13 mouse cellular contexts compared by ENCODE assay signal in the genomic region with DNA sequence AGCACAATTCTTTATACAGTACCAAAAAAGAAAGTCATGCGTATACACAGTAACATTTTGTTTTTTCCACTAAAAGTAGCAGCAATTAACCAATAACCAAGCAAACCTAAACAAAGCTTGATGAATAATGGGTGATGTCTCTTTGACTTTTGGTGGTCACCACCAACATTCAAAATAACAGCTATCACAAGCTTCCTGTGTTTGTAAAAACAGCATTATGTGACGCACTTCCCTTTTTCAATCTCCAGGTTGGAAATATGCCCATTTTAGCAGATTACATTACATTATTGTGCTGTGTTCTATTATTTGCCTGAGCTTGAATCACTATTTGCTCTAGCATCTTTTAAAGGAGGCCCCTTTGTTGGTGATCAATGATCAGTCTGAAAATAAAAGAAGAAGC.
"Had no signal": no experiment of that assay in that cellular context is flagged by ENCODE, and none has a peak within 500 bp of the region (broad histone marks: within the 10 kb centered on the region; RNA-seq: fewer than 3 reads in every experiment).

No protein-coding gene starts in this region.

- H3K9me3 ChIP-seq: limb, embryonic 15.5 days; liver, embryonic 13.5 days; midbrain, embryonic 10.5 days; neural tube, embryonic 12.5 days had no signal

- H3K4me1 ChIP-seq: limb, embryonic 15.5 days; liver, embryonic 13.5 days; midbrain, embryonic 10.5 days; neural tube, embryonic 12.5 days had no signal

- H3K27ac ChIP-seq: limb, embryonic 15.5 days; liver, embryonic 13.5 days; midbrain, embryonic 10.5 days; neural tube, embryonic 12.5 days; stomach, postnatal 0 days had no signal

- H3K27me3 ChIP-seq: limb, embryonic 15.5 days; liver, embryonic 13.5 days; neural tube, embryonic 12.5 days had no signal

- ATAC-seq: liver, postnatal 0 days had no signal

- H3K9ac ChIP-seq: limb, embryonic 15.5 days; liver, embryonic 13.5 days; liver, postnatal 0 days; neural tube, embryonic 12.5 days had no signal

- H3K36me3 ChIP-seq: limb, embryonic 15.5 days; liver, embryonic 13.5 days; midbrain, embryonic 10.5 days; neural tube, embryonic 12.5 days had no signal

- DNase-seq: kidney, adult 11 months; kidney, postnatal 14 days; layer of hippocampus, adult 9-11 months; layer of hippocampus, postnatal 36 days; liver, embryonic 13.5 days; liver, postnatal 0 days; midbrain, embryonic 14.5 days; thymus, postnatal 4 days had no signal

- H3K4me3 ChIP-seq: limb, embryonic 15.5 days; liver, embryonic 13.5 days; midbrain, embryonic 10.5 days; myocyte; neural tube, embryonic 12.5 days had no signal

- H3K4me2 ChIP-seq: limb, embryonic 15.5 days; liver, embryonic 13.5 days; neural tube, embryonic 12.5 days had no signal
